Mouse (Mus musculus) CH12.LX (cell line): ENCODE measurements around the gene Cop1. TPM values are rescaled to one million over a fixed set of nuclear protein-coding genes. Genes with fewer than 3 reads are reported as not detected.

Source experiments
- DNase-seq: peaks from one replicate; pipeline ENCODE4 v3.0.0-alpha.2; 2013; ENCODE audit errors: extremely low read depth
- H3K27ac ChIP-seq: 2 replicates; pipeline ENCODE4 v1.5.1; 2012; ENCODE audit warnings: low read depth, mild to moderate bottlenecking, control low read depth, moderate library complexity; ENCODE audit not compliant: insufficient read depth
- H3K27me3 ChIP-seq: replicated peaks from 2 replicates; pipeline ENCODE3; 2012; ENCODE audit warnings: inconsistent platforms
- H3K36me3 ChIP-seq, 2 experiments: replicated peaks in 1 of 2; 2 replicates each; pipeline versions ENCODE3 to v1.6.1; 2012; ENCODE audit warnings: inconsistent platforms in 1 of 2, low read length in 1 of 2, mild to moderate bottlenecking in 1 of 2, mixed read lengths in 1 of 2, moderate library complexity in 1 of 2; ENCODE audit not compliant: control insufficient read depth in 1 of 2, insufficient read depth in 1 of 2
- H3K4me1 ChIP-seq, 2 experiments: 2 replicates each; pipeline ENCODE4 v1.6.1; 2012; ENCODE audit warnings: inconsistent platforms in 1 of 2, moderate library complexity in 1 of 2; ENCODE audit not compliant: insufficient read depth in 2 of 2, control insufficient read depth in 1 of 2
- H3K4me2 ChIP-seq: 2 replicates; pipeline ENCODE4 v1.6.1; 2012; ENCODE audit warnings: low read depth, mild to moderate bottlenecking, control low read depth; ENCODE audit not compliant: poor library complexity, insufficient read depth, severe bottlenecking
- H3K4me3 ChIP-seq, 3 experiments: fragments of 150-350 bp in 1 of 3; sonication (generic) in 1 of 3; replicated peaks in 1 of 3; 2 replicates each; pipeline versions ENCODE3 to v1.5.1; 2011 to 2012; ENCODE audit warnings: low read depth in 2 of 3, low read length in 2 of 3, mild to moderate bottlenecking in 2 of 3, moderate library complexity in 2 of 3, control low read depth in 1 of 3, improper control_type of control experiment in 1 of 3, inconsistent platforms in 1 of 3, mixed read lengths in 1 of 3; ENCODE audit not compliant: poor library complexity in 1 of 3
- H3K79me2 ChIP-seq: replicated peaks from 2 replicates; pipeline ENCODE4 v1.6.1; 2012; ENCODE audit warnings: mild to moderate bottlenecking, moderate library complexity; ENCODE audit not compliant: control insufficient read depth, poor library complexity, insufficient read depth, severe bottlenecking; ENCODE audit errors: extremely low read depth
- H3K9ac ChIP-seq: 2 replicates; pipeline ENCODE4 v1.6.1; 2012; ENCODE audit warnings: low read depth, mild to moderate bottlenecking, control low read depth, moderate library complexity; ENCODE audit not compliant: insufficient read depth
- H3K9me3 ChIP-seq: replicated peaks from 2 replicates; pipeline ENCODE3; 2012; ENCODE audit warnings: low read length, inconsistent platforms, mixed read lengths
- CHD2 ChIP-seq: IDR thresholded peaks from 2 replicates; pipeline ENCODE4 v1.6.1; 2011; ENCODE audit warnings: low read length, improper control_type of control experiment
- CTCF ChIP-seq, 2 experiments: IDR thresholded peaks in 1 of 2; conservative IDR thresholded peaks in 1 of 2; 2 replicates each; pipeline ENCODE4 v1.5.1; 2011 to 2012; ENCODE audit warnings: low read depth in 2 of 2, low read length in 2 of 2, improper control_type of control experiment in 1 of 2, inconsistent platforms in 1 of 2, mild to moderate bottlenecking in 1 of 2, moderate library complexity in 1 of 2
- HCFC1 ChIP-seq: IDR thresholded peaks from 2 replicates; pipeline ENCODE4 v1.6.1; 2012; ENCODE audit warnings: low read depth, mild to moderate bottlenecking, inconsistent platforms, low read length, improper control_type of control experiment
- JUN ChIP-seq: IDR thresholded peaks from 2 replicates; pipeline ENCODE4 v1.6.1; 2011; ENCODE audit warnings: low read depth, mild to moderate bottlenecking, low read length, improper control_type of control experiment, moderate library complexity; ENCODE audit not compliant: insufficient read depth
- JUND ChIP-seq: conservative IDR thresholded peaks from 2 replicates; pipeline ENCODE4 v1.6.1; 2011; ENCODE audit warnings: low read depth, low read length, improper control_type of control experiment
- MAX ChIP-seq: IDR thresholded peaks from 2 replicates; pipeline ENCODE4 v1.6.1; 2011; ENCODE audit warnings: low read length, improper control_type of control experiment
- MXI1 ChIP-seq: IDR thresholded peaks from 2 replicates; pipeline ENCODE4 v1.6.1; 2011; ENCODE audit warnings: mild to moderate bottlenecking, low read depth, low read length, improper control_type of control experiment
- POLR2A ChIP-seq: IDR thresholded peaks from 2 replicates; pipeline ENCODE4 v1.6.1; 2011; ENCODE audit warnings: low read depth, mild to moderate bottlenecking, improper control_type of control experiment, low read length
- POLR2AphosphoS2 ChIP-seq: IDR thresholded peaks from 2 replicates; pipeline ENCODE4 v1.6.1; 2011; ENCODE audit warnings: low read depth, low read length, improper control_type of control experiment
- RAD21 ChIP-seq: IDR thresholded peaks from 2 replicates; pipeline ENCODE4 v1.6.1; 2011; ENCODE audit warnings: low read depth, mild to moderate bottlenecking, low read length, improper control_type of control experiment, moderate library complexity
- RCOR1 ChIP-seq: conservative IDR thresholded peaks from 2 replicates; pipeline ENCODE4 v1.6.1; 2012; ENCODE audit warnings: low read depth, mild to moderate bottlenecking, inconsistent platforms, low read length, improper control_type of control experiment
- SMC3 ChIP-seq: IDR thresholded peaks from 2 replicates; pipeline ENCODE4 v1.6.1; 2011; ENCODE audit warnings: low read depth, low read length, improper control_type of control experiment
- TBP ChIP-seq: conservative IDR thresholded peaks from 2 replicates; pipeline ENCODE4 v1.6.1; 2011; ENCODE audit warnings: low read depth, low read length, improper control_type of control experiment
- USF1 ChIP-seq: IDR thresholded peaks from 2 replicates; pipeline ENCODE4 v1.6.1; 2014; ENCODE audit warnings: low read depth, mild to moderate bottlenecking, inconsistent platforms, low read length, improper control_type of control experiment
- dilution Hi-C: fragments of 300-500 bp; cut with MboI; formaldehyde crosslinking; loops from 2 replicates; pipeline ENCODE4 v1.14.3; 2020; ENCODE audit warnings: low sequenced_read_pairs; ENCODE audit not compliant: extremely low pct_unique_long_range_greater_than_20kb, extremely low pct_ligation_motif_present
- in situ Hi-C: fragments of 300-500 bp; cut with MboI; formaldehyde crosslinking; loops from 3 replicates; pipeline ENCODE4 v1.14.3; 2019; ENCODE audit warnings: low sequenced_read_pairs, low pct_ligation_motif_present, low pct_unique_long_range_greater_than_20kb, mixed read lengths
- polyA plus RNA-seq: library from polyadenylated mRNA; unstranded; fragments of >175 nt; gene quantifications from 2 replicates; pipeline ENCODE4 v1.2.1, GENCODE M21; 2012; ENCODE audit warnings: low read depth; ENCODE audit not compliant: insufficient read length
- total RNA-seq, 2 experiments: library from RNA; depleted of rRNA; stranded (reverse); fragments of 300-350 nt in 1 of 2; fragments of >200 nt in 1 of 2; gene quantifications; 2 replicates each; pipeline ENCODE4 v1.2.3; 2012 to 2014

The Cop1 gene
- total and polyA plus RNA-seq, 3 experiments: 54.6 to 93.2 (median 79.0) TPM

- H3K4me2 ChIP-seq: no peak overlapping the region
- H3K4me3 ChIP-seq: no peak overlapping the region
- no peaks in the 10 kb centered on the region for H3K9me3 ChIP-seq
- H3K9ac ChIP-seq: no peak overlapping the region
- H3K36me3 ChIP-seq: peaks cover 3 to 41% of the 10 kb centered on the region in 2 experiments
- peaks cover 4 to 23% of the 10 kb centered on the region in 2 experiments; a peak in 3 of 4 replicates for H3K4me1 ChIP-seq
- no peaks in the 10 kb centered on the region for H3K27me3 ChIP-seq
- peaks cover 35% of the 10 kb centered on the region for H3K79me2 ChIP-seq
- no peak for DNase-seq
- dilution Hi-C loops: no loop called here
- H3K27ac ChIP-seq: no peak overlapping the region
- in situ Hi-C loops: no loop called here
- TF ChIP-seq RAD21 (no peak), JUND (no peak), TBP (no peak), CTCF (conservative IDR thresholded peaks at IDR 0.05 in 1 of 2, IDR thresholded peaks at IDR 0.05 in 1 of 2; ENCODE audit: low read depth in 2 of 2, low read length in 2 of 2) (no peak), USF1 (no peak), SMC3 (no peak), CHD2 (no peak), POLR2AphosphoS2 (no peak)
Measured at GRCm38 (mm10) chr1:159238147-159238546, 6.0 kb downstream of the Cop1 start.

- Histone ChIP-seq H3K79me2 (no peaks in the 10 kb centered on the region), H3K27ac (no peak overlapping the region), H3K4me3 (no peak overlapping the region), H3K36me3 (peaks cover 13 to 40% of the 10 kb centered on the region in 2 experiments), H3K9ac (no peak overlapping the region), H3K9me3 (no peaks in the 10 kb centered on the region), H3K4me1 (no peaks in the 10 kb centered on the region), H3K27me3 (no peaks in the 10 kb centered on the region), H3K4me2 (no peak overlapping the region)
- dilution Hi-C loops (no loop called here), in situ Hi-C loops (no loop called here)
- TF ChIP-seq RCOR1 (no peak), RAD21 (no peak), JUND (no peak), MAX (no peak), MXI1 (no peak), CTCF (conservative IDR thresholded peaks at IDR 0.05 in 1 of 2, IDR thresholded peaks at IDR 0.05 in 1 of 2; ENCODE audit: low read depth in 2 of 2, low read length in 2 of 2) (no peak), JUN (no peak), HCFC1 (no peak), POLR2A (no peak)
- no peak for DNase-seq
Measured at GRCm38 (mm10) chr1:159250320-159250719, 18.2 kb downstream of the Cop1 start.

- in situ Hi-C loops: no loop called here
- no peaks in the 10 kb centered on the region for H3K9me3 ChIP-seq
- H3K79me2 ChIP-seq: no peaks in the 10 kb centered on the region
- no peak for TF ChIP-seq RCOR1
- TF ChIP-seq, all 38 proteins: peak for 0
- Histone ChIP-seq H3K4me2 (no peak overlapping the region), H3K27ac (no peak overlapping the region), H3K4me3 (no peak overlapping the region), H3K36me3 (peaks cover 16 to 51% of the 10 kb centered on the region in 2 experiments), H3K4me1 (no peaks in the 10 kb centered on the region), H3K27me3 (no peaks in the 10 kb centered on the region), H3K9ac (no peak overlapping the region)
- DNase-seq: no peak
- dilution Hi-C loops: no loop called here
Measured at GRCm38 (mm10) chr1:159253078-159253477, 21.0 kb downstream of the Cop1 start.
